Mouse (Mus musculus) lung, postnatal 0 days (tissue): ENCODE measurements around the gene Nacc2. TPM values are rescaled to one million over a fixed set of nuclear protein-coding genes. Genes with fewer than 3 reads are reported as not detected.
A peak's percentile ranks its signal among the peaks of the same experiment; 100 is the strongest.

ENCODE experiments used
- ATAC-seq: fragments of 200-750 bp; cut with Nextera tagmentation; 2 replicates; pipeline ENCODE4 v1.8.0; 2017; ENCODE audit warnings: moderate library complexity
- DNase-seq: peaks from one replicate; pipeline ENCODE4 v3.0.0-alpha.2; 2016; ENCODE audit warnings: low spot score
- H3K27ac ChIP-seq: fragments of 300-500 bp; sonication (generic); 2 replicates; pipeline ENCODE4 v1.5.1; 2014; ENCODE audit warnings: antibody characterized with exemption, mild to moderate bottlenecking, low read length, mixed read lengths
- H3K27me3 ChIP-seq: fragments of 300-500 bp; sonication (generic); replicated peaks from 2 replicates; pipeline ENCODE4 v1.6.1; 2014; ENCODE audit warnings: low read length, mixed read lengths; ENCODE audit not compliant: insufficient read depth
- H3K36me3 ChIP-seq: fragments of 300-500 bp; sonication (generic); 2 replicates; pipeline ENCODE4 v1.6.1; 2014; ENCODE audit warnings: low read length, mixed read lengths; ENCODE audit not compliant: insufficient read depth
- H3K4me1 ChIP-seq: fragments of 300-500 bp; sonication (generic); 2 replicates; pipeline ENCODE4 v1.6.1; 2014; ENCODE audit warnings: antibody characterized with exemption, low read depth, low read length, mixed read lengths; ENCODE audit not compliant: insufficient read depth
- H3K4me2 ChIP-seq: fragments of 300-500 bp; sonication (generic); replicated peaks from 2 replicates; pipeline ENCODE4 v1.6.1; 2014; ENCODE audit warnings: low read depth, mild to moderate bottlenecking, low read length, moderate library complexity, mixed read lengths
- H3K4me3 ChIP-seq: fragments of 300-500 bp; sonication (generic); 2 replicates; pipeline ENCODE4 v1.5.1; 2014; ENCODE audit warnings: low read depth, low read length
- H3K9ac ChIP-seq: fragments of 300-500 bp; sonication (generic); replicated peaks from 2 replicates; pipeline ENCODE4 v1.6.1; 2014; ENCODE audit warnings: low read depth, mild to moderate bottlenecking
- H3K9me3 ChIP-seq: fragments of 300-500 bp; sonication (generic); 2 replicates; pipeline ENCODE4 v1.6.1; 2016; ENCODE audit warnings: low read length, mixed read lengths
- CTCF ChIP-seq: IDR thresholded peaks from 2 replicates; pipeline ENCODE4 v1.5.1; 2016; ENCODE audit warnings: antibody characterized with exemption, mild to moderate bottlenecking
- EP300 ChIP-seq: IDR thresholded peaks from 2 replicates; pipeline ENCODE4 v1.6.1; 2016; ENCODE audit warnings: antibody characterized with exemption, mild to moderate bottlenecking, control low read depth
- WGBS: fragments of 180-500 bp; shearing (Covaris S2); extraction: QIAGEN DNeasy Blood & Tissue Kit; methylation state at CpG from one replicate; pipeline ENCODE4 v1.1.7; 2014; 5-methylcytosine and 5-hydroxymethylcytosine counted together
- polyA plus RNA-seq: library from polyadenylated mRNA; unstranded; fragments of >200 nt; fragmentation: Nextera tagmentation; extraction: Ambion mirVana; gene quantifications from 2 replicates; pipeline ENCODE4 v1.2.1, GENCODE M21; 2015

Nacc2 gene
- 7.1 and 9.2 TPM in 2 replicates for polyA plus RNA-seq

DNA sequence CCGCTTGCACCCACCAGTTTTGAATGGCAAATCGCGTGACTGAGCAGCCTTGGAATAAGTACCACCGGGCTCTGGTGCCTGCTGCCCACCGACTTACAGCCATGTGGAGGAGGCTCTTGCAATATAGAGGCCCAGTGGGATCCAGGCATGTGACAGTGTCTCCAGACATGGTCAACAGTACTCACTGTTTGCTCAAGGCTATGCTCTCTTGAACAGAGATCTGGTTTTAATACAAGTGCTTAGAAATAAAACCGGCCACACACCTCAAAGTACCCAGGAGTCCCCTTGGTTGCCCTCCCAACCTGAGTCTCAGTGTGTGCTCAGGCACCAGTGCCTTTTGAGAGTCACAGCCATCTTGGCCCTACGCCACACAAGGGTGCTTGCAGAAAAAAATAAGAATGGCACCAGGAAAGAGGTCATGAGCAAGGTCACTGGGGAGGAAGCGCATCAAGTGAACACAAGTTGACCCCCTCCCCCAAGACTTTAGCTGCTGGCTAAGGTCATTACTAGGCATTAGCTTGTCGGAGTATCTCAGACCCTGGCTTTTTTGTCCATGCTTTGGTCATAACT lies at the start of gene Nacc2:
Gene Nacc2 (minus strand): TSS at position 142 of the 570 bp plus-strand sequence.
- peak; percentile 50 for ATAC-seq
- 22% methylated on average over 9 of the region's 9 CpGs for WGBS
- peak within 1 kb of the TSS; percentile 51 for H3K27ac ChIP-seq

DNA sequence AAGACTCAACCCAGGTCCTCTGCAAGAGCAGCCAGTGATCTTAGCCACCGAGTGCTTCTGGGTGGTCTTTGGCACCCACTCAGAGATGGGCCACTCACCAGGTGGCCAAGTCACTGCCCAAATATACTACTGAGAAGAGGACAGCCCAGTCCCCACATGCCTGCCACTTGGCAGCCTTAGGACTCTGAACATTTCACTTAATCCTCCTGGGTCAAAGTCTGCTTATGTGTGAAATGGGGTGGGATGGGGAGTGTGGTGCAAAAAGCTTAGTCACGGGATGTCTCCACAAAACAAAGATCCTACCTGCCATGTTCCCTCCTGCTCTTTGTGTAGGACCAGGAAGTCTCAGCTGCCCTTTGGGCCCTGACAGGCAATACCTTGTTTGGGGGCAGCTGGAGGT lies 49.1 kb upstream of the Nacc2 start:
- H3K27me3 ChIP-seq = no peaks in the 10 kb centered on the region
- DNase-seq (no peak), ATAC-seq (no peak)
- TF ChIP-seq EP300 (no peak), CTCF (no peak)
- no peak overlapping the region for H3K4me2 ChIP-seq
- 56% methylated on average over 2 of the region's 2 CpGs for WGBS
- H3K9ac ChIP-seq = no peak overlapping the region
- H3K4me3 ChIP-seq = no peak overlapping the region
- no peak overlapping the region for H3K27ac ChIP-seq
- H3K36me3 ChIP-seq = no peaks in the 10 kb centered on the region
- no peaks in the 10 kb centered on the region for H3K9me3 ChIP-seq
- H3K4me1 ChIP-seq = no peaks in the 10 kb centered on the region

More for the DNA sequence above, at the start of gene Nacc2:
- peak within 1 kb of the TSS; percentile 56 for H3K9ac ChIP-seq
- peak; percentile 48 for DNase-seq
- TF ChIP-seq CTCF (no peak), EP300 (no peak)
- H3K4me1 ChIP-seq = peaks cover 16% of the 10 kb centered on the region
- H3K4me3 ChIP-seq = peak within 1 kb of the TSS; percentile 74
- H3K27me3 ChIP-seq = no peaks in the 10 kb centered on the region
- peak within 1 kb of the TSS; percentile 95 for H3K4me2 ChIP-seq
- no peaks in the 10 kb centered on the region for H3K9me3 ChIP-seq
- H3K36me3 ChIP-seq = no peaks in the 10 kb centered on the region

DNA sequence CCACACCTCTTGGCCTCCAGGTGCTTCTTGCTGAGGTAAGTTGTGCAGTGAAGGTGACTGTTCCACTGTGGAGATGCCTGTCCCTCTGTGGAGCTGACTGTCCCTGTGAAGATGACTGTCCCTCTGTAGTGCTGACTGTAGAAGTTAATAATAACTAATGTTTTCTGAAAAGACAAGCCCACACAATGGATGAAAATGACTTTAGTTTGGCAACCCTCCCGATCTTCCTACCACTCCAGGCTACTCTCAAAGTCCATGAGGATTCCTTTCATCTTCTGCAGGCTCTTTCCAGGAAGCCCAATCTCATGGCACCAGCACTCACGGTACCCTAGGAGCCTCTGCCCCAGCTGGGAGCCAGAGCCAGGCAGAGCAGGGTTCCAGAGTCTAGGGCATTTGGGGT lies 47.4 kb upstream of the Nacc2 start:
- Histone ChIP-seq H3K4me1 (no peaks in the 10 kb centered on the region), H3K4me3 (no peak overlapping the region), H3K27ac (no peak overlapping the region), H3K27me3 (no peaks in the 10 kb centered on the region), H3K36me3 (no peaks in the 10 kb centered on the region), H3K9ac (no peak overlapping the region), H3K4me2 (no peak overlapping the region), H3K9me3 (no peaks in the 10 kb centered on the region)
- WGBS = 51% methylated on average over 2 of the region's 2 CpGs
- ATAC-seq (no peak), DNase-seq (no peak)
- TF ChIP-seq EP300 = no peak
- TF ChIP-seq CTCF = no peak

DNA sequence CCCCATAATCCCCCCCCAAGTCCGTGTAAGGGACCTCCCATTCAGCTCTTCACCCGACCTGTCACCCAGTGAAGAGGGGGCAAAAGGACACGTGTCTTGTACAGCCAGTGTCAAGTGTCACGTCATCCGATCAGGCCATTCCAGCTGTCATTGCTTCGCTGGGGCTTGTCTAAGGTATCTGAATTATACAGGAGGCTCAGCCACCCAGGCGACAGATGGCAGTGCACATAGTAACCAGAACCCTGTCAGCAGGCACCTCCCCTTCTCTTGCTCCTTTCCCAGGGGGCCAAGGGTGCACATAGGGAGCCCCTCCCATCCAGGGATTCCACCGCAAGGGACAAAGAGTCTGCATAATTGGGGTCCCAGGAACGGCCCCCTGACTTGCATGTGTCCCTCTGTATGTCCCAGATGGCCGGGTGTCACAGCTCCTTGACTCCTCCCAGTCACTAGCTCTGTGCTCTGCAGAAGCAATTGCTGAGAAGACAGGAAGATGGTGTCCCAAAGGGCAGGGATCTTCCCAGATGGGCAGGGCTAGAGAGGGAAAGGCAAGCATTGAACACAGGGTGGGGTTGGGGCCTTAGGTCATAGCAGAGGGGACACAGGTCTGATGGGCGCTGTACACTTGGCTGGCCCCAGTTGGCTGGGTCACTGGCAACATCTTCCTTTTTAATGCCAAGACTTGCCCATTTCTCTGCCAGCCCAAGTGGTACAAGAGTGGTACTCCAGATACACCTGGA lies 46.0 kb upstream of the Nacc2 start:
- no peaks in the 10 kb centered on the region for H3K36me3 ChIP-seq
- no peaks in the 10 kb centered on the region for H3K4me1 ChIP-seq
- H3K27ac ChIP-seq = no peak overlapping the region
- H3K9ac ChIP-seq = no peak overlapping the region
- H3K4me3 ChIP-seq = no peak overlapping the region
- no peak overlapping the region for H3K4me2 ChIP-seq
- H3K27me3 ChIP-seq = no peaks in the 10 kb centered on the region
- TF ChIP-seq CTCF = no peak
- no peak for TF ChIP-seq EP300
- H3K9me3 ChIP-seq = no peaks in the 10 kb centered on the region
- ATAC-seq (no peak), DNase-seq (no peak)
- 33% methylated on average over 11 of the region's 11 CpGs for WGBS

DNA sequence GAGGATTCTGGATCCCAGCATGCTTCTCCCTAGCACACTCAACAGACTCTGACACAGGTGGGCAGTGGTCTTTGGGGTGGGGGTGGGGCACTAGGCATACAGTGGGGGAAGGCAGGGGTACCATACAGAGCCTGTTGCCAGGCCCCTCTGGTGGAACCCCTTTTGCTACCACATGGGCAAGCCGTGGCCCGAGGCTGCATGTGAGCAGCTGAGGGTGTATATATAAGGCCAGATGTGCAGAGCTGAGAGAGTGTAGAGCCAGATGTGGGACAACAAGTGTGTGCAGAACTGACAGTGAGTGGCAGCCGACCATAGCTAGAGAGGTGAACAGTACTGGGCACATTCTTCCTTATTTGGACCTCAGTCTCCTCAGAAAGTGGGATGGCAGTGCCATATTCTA lies 43.9 kb upstream of the Nacc2 start:
- TF ChIP-seq CTCF = no peak
- no peak for TF ChIP-seq EP300
- no peak overlapping the region for H3K9ac ChIP-seq
- H3K4me1 ChIP-seq = no peaks in the 10 kb centered on the region
- ATAC-seq (no peak), DNase-seq (no peak)
- H3K27me3 ChIP-seq = no peaks in the 10 kb centered on the region
- no peaks in the 10 kb centered on the region for H3K36me3 ChIP-seq
- H3K4me2 ChIP-seq = no peak overlapping the region
- WGBS = 57% methylated on average over 3 of the region's 3 CpGs
- H3K4me3 ChIP-seq = no peak overlapping the region
- H3K27ac ChIP-seq = no peak overlapping the region
- no peaks in the 10 kb centered on the region for H3K9me3 ChIP-seq

DNA sequence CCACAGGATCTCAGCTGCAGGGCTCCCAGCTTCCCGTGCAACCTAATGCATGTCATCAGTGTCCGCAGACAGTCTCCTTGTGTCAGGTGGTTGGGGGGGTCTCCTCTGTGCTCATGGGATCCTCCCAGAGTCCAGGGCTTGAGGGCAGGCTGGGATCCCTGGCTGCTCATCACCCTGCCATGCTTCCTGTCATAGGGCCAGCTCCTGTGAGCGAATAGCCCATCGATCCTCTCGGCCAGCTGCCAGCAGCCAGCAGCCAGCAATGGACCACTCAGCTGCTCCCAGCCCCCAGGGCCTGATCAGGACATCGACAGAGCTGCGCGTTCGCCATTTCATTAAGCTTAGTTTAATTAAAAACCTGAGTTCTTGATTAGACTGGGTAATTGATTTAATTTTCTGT lies 35.0 kb upstream of the Nacc2 start:
- no peak overlapping the region for H3K4me3 ChIP-seq
- H3K27me3 ChIP-seq = no peaks in the 10 kb centered on the region
- TF ChIP-seq EP300 (no peak), CTCF (no peak)
- no peak overlapping the region for H3K9ac ChIP-seq
- ATAC-seq (no peak), DNase-seq (no peak)
- no peaks in the 10 kb centered on the region for H3K9me3 ChIP-seq
- H3K27ac ChIP-seq = no peak overlapping the region
- no peaks in the 10 kb centered on the region for H3K4me1 ChIP-seq
- H3K36me3 ChIP-seq = no peaks in the 10 kb centered on the region
- H3K4me2 ChIP-seq = no peak overlapping the region
- 88% methylated on average over 9 of the region's 9 CpGs for WGBS
